Mouse (Mus musculus): ENCODE data around the gene 4931422A03Rik. TPM values are rescaled to one million over a fixed set of nuclear protein-coding genes. Genes with fewer than 3 reads are reported as not detected.

4931422A03Rik gene
- polyA plus RNA-seq, 1 experiment from 2014 or later: 1.6 TPM

GRCm38 (mm10) chr2:104043624-104044478, 15.7 kb upstream of the 4931422A03Rik start:
- ChIA-PET CTCF (interaction anchor here (0.6 to 1.6 kb wide), 5 partner anchors 9 to 64 kb away, joined by 3 to 5 read pairs (median 3); no protein-coding TSS in a partner anchor), POLR2A (no interaction called here)
- H3K27me3 ChIP-seq: no peaks in the 10 kb centered on the region
- no peak for TF ChIP-seq CTCF (IDR thresholded peaks at IDR 0.05)
- ATAC-seq (no peak), DNase-seq (ENCODE audit: low read depth, low spot score) (no peak)
- in situ Hi-C loops (cut with MboI; ENCODE audit: low pct_unique_long_range_greater_than_20kb): loop anchor here (10.0 kb wide), 1 partner anchor 541 kb away; no protein-coding TSS in a partner anchor

- no peaks in the 10 kb centered on the region for H3K27me3 ChIP-seq
- in situ Hi-C loops (cut with MboI; ENCODE audit: low pct_unique_long_range_greater_than_20kb): loop anchor here (10.0 kb wide), 1 partner anchor 542 kb away; no protein-coding TSS in a partner anchor
- ATAC-seq: no peak
- POLR2A ChIA-PET: interaction anchor here (0.7 kb wide), 1 partner anchor 970 kb away, joined by 3 read pairs; no protein-coding TSS in a partner anchor
- CTCF ChIA-PET: interaction anchor here (1.6 kb wide), 1 partner anchor 12 kb away, joined by 4 read pairs; no protein-coding TSS in a partner anchor
- no peak for TF ChIP-seq CTCF (IDR thresholded peaks at IDR 0.05)
- DNase-seq (ENCODE audit: low read depth, low spot score): no peak
These were observed 14.6 kb upstream of the 4931422A03Rik start for GRCm38 (mm10) chr2:104042766-104043165.

- no peaks in the 10 kb centered on the region for H3K27me3 ChIP-seq
- ATAC-seq (no peak), DNase-seq (ENCODE audit: low read depth, low spot score) (no peak)
- TF ChIP-seq CTCF (IDR thresholded peaks at IDR 0.05): no peak
- CTCF ChIA-PET: no interaction called here
- POLR2A ChIA-PET: no interaction called here
- in situ Hi-C loops (cut with MboI; ENCODE audit: low pct_unique_long_range_greater_than_20kb): loop anchor here (10.0 kb wide), 1 partner anchor 543 kb away; no protein-coding TSS in a partner anchor
These were observed 13.5 kb upstream of the 4931422A03Rik start for GRCm38 (mm10) chr2:104041632-104042031.

- ATAC-seq (no peak), DNase-seq (ENCODE audit: low read depth, low spot score) (no peak)
- ChIA-PET POLR2A (interaction anchor here (0.6 kb wide), 1 partner anchor 254 kb away, joined by 3 read pairs; no protein-coding TSS in a partner anchor), CTCF (no interaction called here)
- in situ Hi-C loops (cut with MboI; ENCODE audit: low pct_unique_long_range_greater_than_20kb): loop anchor here (10.0 kb wide), 2 partner anchors 87 to 397 kb away; partner anchors contain the start of gene A930018P22Rik
- H3K27me3 ChIP-seq: no peaks in the 10 kb centered on the region
- TF ChIP-seq CTCF (IDR thresholded peaks at IDR 0.05): no peak
These were observed 10.1 kb upstream of the 4931422A03Rik start for GRCm38 (mm10) chr2:104038236-104038635.

GRCm38 (mm10) chr2:104036316-104036715, 8.2 kb upstream of the 4931422A03Rik start:
- ChIA-PET CTCF (interaction anchor here (1.0 kb wide), 2 partner anchors 20 to 100 kb away, joined by 3 read pairs; no protein-coding TSS in a partner anchor), POLR2A (no interaction called here)
- TF ChIP-seq CTCF (IDR thresholded peaks at IDR 0.05): no peak
- ATAC-seq: no peak
- in situ Hi-C loops (cut with MboI; ENCODE audit: low pct_unique_long_range_greater_than_20kb): loop anchor here (10.0 kb wide), 2 partner anchors 88 to 398 kb away; partner anchors contain the start of gene A930018P22Rik
- no peaks in the 10 kb centered on the region for H3K27me3 ChIP-seq
- no peak for DNase-seq (ENCODE audit: low read depth, low spot score)

GRCm38 (mm10) chr2:104035595-104035994, 7.4 kb upstream of the 4931422A03Rik start:
- ATAC-seq (no peak), DNase-seq (ENCODE audit: low read depth, low spot score) (no peak)
- H3K27me3 ChIP-seq: no peaks in the 10 kb centered on the region
- TF ChIP-seq CTCF (IDR thresholded peaks at IDR 0.05): no peak
- in situ Hi-C loops (cut with MboI; ENCODE audit: low pct_unique_long_range_greater_than_20kb): loop anchor here (10.0 kb wide), 2 partner anchors 89 to 399 kb away; partner anchors contain the start of gene A930018P22Rik
- ChIA-PET CTCF (interaction anchor here (0.8 to 1.2 kb wide), 6 partner anchors 10 to 101 kb away, joined by 3 to 4 read pairs (median 3); partner anchors contain the start of gene Cd59a), POLR2A (no interaction called here)

- in situ Hi-C loops (cut with MboI; ENCODE audit: low pct_unique_long_range_greater_than_20kb): loop anchor here (10.0 kb wide), 2 partner anchors 90 to 400 kb away; partner anchors contain the start of gene A930018P22Rik
- CTCF ChIA-PET: interaction anchor here (0.8 to 1.2 kb wide), 6 partner anchors 9 to 87 kb away, joined by 3 to 5 read pairs (median 3); partner anchors contain the start of genes A930018P22Rik and Cd59a
- DNase-seq (ENCODE audit: low read depth, low spot score) (no peak), ATAC-seq (peak; percentile 54)
- POLR2A ChIA-PET: no interaction called here
- H3K27me3 ChIP-seq: no peaks in the 10 kb centered on the region
- peak; percentile 91 for TF ChIP-seq CTCF (IDR thresholded peaks at IDR 0.05)
These were observed 6.8 kb upstream of the 4931422A03Rik start for GRCm38 (mm10) chr2:104034832-104035472.

GRCm38 (mm10) chr2:104032056-104032455, 3.9 kb upstream of the 4931422A03Rik start:
- H3K27me3 ChIP-seq: peaks cover under 1% of the 10 kb centered on the region
- DNase-seq (ENCODE audit: low read depth, low spot score) (no peak), ATAC-seq (no peak)
- ChIA-PET POLR2A (no interaction called here), CTCF (interaction anchor here (0.7 to 1.4 kb wide), 2 partner anchors 8 to 12 kb away, joined by 3 read pairs; no protein-coding TSS in a partner anchor)
- no peak for TF ChIP-seq CTCF (IDR thresholded peaks at IDR 0.05)
- in situ Hi-C loops (cut with MboI; ENCODE audit: low pct_unique_long_range_greater_than_20kb): loop anchor here (10.0 kb wide), 2 partner anchors 93 to 403 kb away; partner anchors contain the start of gene A930018P22Rik

- ChIA-PET POLR2A (interaction anchor here (0.7 kb wide), 1 partner anchor 737 kb away, joined by 4 read pairs; no protein-coding TSS in a partner anchor), CTCF (interaction anchor here (1.4 kb wide), 1 partner anchor 10 kb away, joined by 3 read pairs; no protein-coding TSS in a partner anchor)
- DNase-seq (ENCODE audit: low read depth, low spot score) (no peak), ATAC-seq (no peak)
- peaks cover 7% of the 10 kb centered on the region for H3K27me3 ChIP-seq
- in situ Hi-C loops (cut with MboI; ENCODE audit: low pct_unique_long_range_greater_than_20kb): loop anchor here (10.0 kb wide), 2 partner anchors 94 to 404 kb away; partner anchors contain the start of gene A930018P22Rik
- no peak for TF ChIP-seq CTCF (IDR thresholded peaks at IDR 0.05)
These were observed 2.2 kb upstream of the 4931422A03Rik start for GRCm38 (mm10) chr2:104030381-104030780.

- H3K27me3 ChIP-seq: peaks cover 7% of the 10 kb centered on the region
- in situ Hi-C loops (cut with MboI; ENCODE audit: low pct_unique_long_range_greater_than_20kb): no loop called here
- ChIA-PET CTCF (no interaction called here), POLR2A (interaction anchor here (0.5 kb wide), 1 partner anchor 587 kb away, joined by 3 read pairs; no protein-coding TSS in a partner anchor)
- DNase-seq (ENCODE audit: low read depth, low spot score) (no peak), ATAC-seq (no peak)
- TF ChIP-seq CTCF (IDR thresholded peaks at IDR 0.05): no peak
These were observed 913 bp upstream of the 4931422A03Rik start for GRCm38 (mm10) chr2:104029074-104029473.

Measured in Patski (cell line).